Mouse (Mus musculus): ENCODE measurements around the gene Nfic. TPM values are rescaled to one million over a fixed set of nuclear protein-coding genes. Genes with fewer than 3 reads are reported as not detected.
A peak's percentile ranks its signal among the peaks of the same experiment; 100 is the strongest.

Nfic gene
- total RNA-seq, 4 experiments from 2014 or later = 83.3 to 98.1 (median 85.4) TPM

- DNase-seq (ENCODE audit: low spot score in 2 of 2) = peak; percentile 23 to 71
These were observed 23.8 kb downstream of the Nfic start for GRCm38 (mm10) chr10:81431526-81432168.

- peak; percentile 68 to 70 for DNase-seq (ENCODE audit: low spot score in 2 of 2)
These were observed 24.5 kb downstream of the Nfic start for GRCm38 (mm10) chr10:81430831-81431525.

- peak; percentile 68 to 83 for DNase-seq (ENCODE audit: low spot score in 2 of 2)
These were observed 25.1 kb downstream of the Nfic start for GRCm38 (mm10) chr10:81430141-81430830.

- DNase-seq (ENCODE audit: low spot score in 2 of 2) = peak; percentile 46 to 78
These were observed 25.8 kb downstream of the Nfic start for GRCm38 (mm10) chr10:81429605-81430061.

- peak in 1 of 2 experiments; percentile 14 for DNase-seq (ENCODE audit: low spot score in 2 of 2)
These were observed 26.3 kb downstream of the Nfic start for GRCm38 (mm10) chr10:81429092-81429491.

GRCm38 (mm10) chr10:81428507-81428870 lies 26.9 kb downstream of the Nfic start:
- DNase-seq (ENCODE audit: low spot score in 2 of 2) = peak in 1 of 2 experiments; percentile 22

GRCm38 (mm10) chr10:81427804-81428506 lies 27.5 kb downstream of the Nfic start:
- peak; percentile 3 to 25 for DNase-seq (ENCODE audit: low spot score in 2 of 2)

GRCm38 (mm10) chr10:81427327-81427726 lies 28.1 kb downstream of the Nfic start:
- DNase-seq (ENCODE audit: low spot score in 2 of 2) = peak in 1 of 2 experiments; percentile 4

- DNase-seq (ENCODE audit: low spot score in 2 of 2) = peak; percentile 49 to 51
These were observed 28.5 kb downstream of the Nfic start for GRCm38 (mm10) chr10:81426897-81427296.

- peak in 1 of 2 experiments; percentile 2 for DNase-seq (ENCODE audit: low spot score in 2 of 2)
These were observed 29.3 kb downstream of the Nfic start for GRCm38 (mm10) chr10:81426081-81426671.

- peak in 1 of 2 experiments; percentile 23 for DNase-seq (ENCODE audit: low spot score in 2 of 2)
These were observed 30.1 kb downstream of the Nfic start for GRCm38 (mm10) chr10:81425236-81425850.

GRCm38 (mm10) chr10:81424246-81425051 lies 31.0 kb downstream of the Nfic start:
- DNase-seq (ENCODE audit: low spot score in 2 of 2) = peak in 1 of 2 experiments; percentile 4

- no peak for DNase-seq (ENCODE audit: low spot score in 2 of 2)
These were observed 31.8 kb downstream of the Nfic start for GRCm38 (mm10) chr10:81423476-81424245.

GRCm38 (mm10) chr10:81422661-81423217 lies 32.7 kb downstream of the Nfic start:
- peak in 1 of 2 experiments; percentile 2 for DNase-seq (ENCODE audit: low spot score in 2 of 2)

- DNase-seq (ENCODE audit: low spot score in 2 of 2) = no peak
These were observed 33.2 kb downstream of the Nfic start for GRCm38 (mm10) chr10:81422191-81422590.

- no peak for DNase-seq (ENCODE audit: low spot score in 2 of 2)
These were observed 33.7 kb downstream of the Nfic start for GRCm38 (mm10) chr10:81421797-81422100.

GRCm38 (mm10) chr10:81421041-81421796 lies 34.2 kb downstream of the Nfic start:
- no peak for DNase-seq (ENCODE audit: low spot score in 2 of 2)

GRCm38 (mm10) chr10:81420191-81420767 lies 35.2 kb downstream of the Nfic start:
- no peak for DNase-seq (ENCODE audit: low spot score in 2 of 2)

Measured in left cerebral cortex, adult 8-10 months (tissue).